6 mouse cellular contexts compared by ENCODE assay signal in the genomic region with DNA sequence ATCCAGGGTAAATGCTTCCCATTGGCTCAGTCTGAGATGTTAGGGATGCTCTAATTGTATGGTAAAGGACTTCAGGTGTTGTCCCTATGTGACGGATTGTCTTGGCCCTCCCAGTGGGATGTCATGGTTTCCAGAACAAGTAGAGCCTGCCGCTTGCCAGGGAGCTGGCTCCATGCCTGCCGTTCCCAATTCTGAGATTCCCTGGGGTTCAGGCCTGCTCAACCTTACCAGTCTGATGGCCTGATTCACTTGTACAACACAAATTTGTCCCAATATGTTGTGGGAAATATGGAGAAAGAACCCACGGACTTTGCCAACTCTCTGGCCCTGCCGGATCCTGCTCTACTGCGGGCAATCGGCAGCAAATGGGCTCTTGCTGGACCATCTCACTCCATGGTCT.
"Had no signal": no experiment of that assay in that cellular context is flagged by ENCODE, and none has a peak within 500 bp of the region (broad histone marks: within the 10 kb centered on the region; RNA-seq: fewer than 3 reads in every experiment).

No protein-coding gene starts in this region.

- DNase-seq: kidney, postnatal 36 days; layer of hippocampus, adult 9-11 months; liver, embryonic 13.5 days; liver, postnatal 0 days; right cerebral cortex, postnatal 14 days; thymus, adult 2 months had no signal
